Mouse (Mus musculus) stomach, postnatal 0 days (tissue): Measurements from ENCODE around the gene Mknk2.
A peak's percentile ranks its signal among the peaks of the same experiment; 100 is the strongest.

Experiments used
- CTCF ChIP-seq: IDR thresholded peaks from 2 replicates; pipeline ENCODE4 v1.5.1; 2016; ENCODE audit warnings: antibody characterized with exemption, low read depth, mild to moderate bottlenecking, moderate library complexity
- EP300 ChIP-seq: optimal IDR thresholded peaks from 2 replicates; pipeline ENCODE3; 2016; ENCODE audit warnings: antibody characterized with exemption

DNA sequence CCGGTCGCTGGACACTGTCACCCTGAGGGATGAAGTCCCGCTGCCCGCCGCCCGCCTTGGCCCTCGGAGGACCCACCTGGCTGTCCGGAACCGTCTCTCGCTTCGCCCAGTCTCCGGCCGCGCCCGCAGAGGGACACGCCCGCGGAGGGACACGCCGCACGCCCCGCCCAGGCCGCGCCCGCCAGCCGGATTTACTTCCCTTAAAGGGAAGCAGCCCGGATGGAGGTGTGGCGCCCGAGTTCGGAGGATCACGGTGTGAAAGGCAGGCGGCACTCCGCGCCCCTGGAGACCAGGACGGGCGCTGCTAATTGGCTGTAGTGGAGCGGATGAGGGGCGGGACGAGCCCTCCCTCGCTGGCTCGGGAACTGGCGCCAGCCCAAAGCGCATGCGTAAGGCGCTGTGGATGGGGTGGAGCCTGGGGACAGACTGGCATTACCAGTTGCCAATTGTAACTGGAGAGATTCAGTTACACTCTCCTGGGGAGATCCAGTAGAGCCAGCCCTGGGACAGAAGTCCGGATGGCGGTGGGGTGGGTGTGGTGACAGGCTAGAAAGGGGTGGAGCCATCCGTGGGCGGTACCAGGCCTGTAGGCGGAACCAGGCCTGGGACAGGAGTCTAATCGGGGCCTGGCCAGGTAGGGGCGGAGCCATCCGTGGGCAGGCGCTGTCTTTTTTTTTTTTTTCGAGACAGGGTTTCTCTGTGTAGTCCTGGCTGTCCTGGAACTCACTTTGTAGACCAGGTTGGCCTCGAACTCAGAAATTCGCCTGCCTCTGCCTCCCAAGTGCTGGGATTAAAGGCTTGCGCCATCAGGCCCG lies 24.0 kb upstream of the Mknk2 start, which contains the start of the genes Mob3a and Izumo4:
- TF ChIP-seq CTCF (peak; percentile 39; the same call in 1 of the 2 replicates), EP300 (peak; percentile 41)
